Mouse (Mus musculus) CH12.LX (cell line): ENCODE measurements around the gene Steap3. TPM values are rescaled to one million over a fixed set of nuclear protein-coding genes. Genes with fewer than 3 reads are reported as not detected.

ENCODE experiments used
- DNase-seq: peaks from one replicate; pipeline ENCODE4 v3.0.0-alpha.2; 2013; ENCODE audit errors: extremely low read depth
- H3K27ac ChIP-seq: 2 replicates; pipeline ENCODE4 v1.5.1; 2012; ENCODE audit warnings: low read depth, mild to moderate bottlenecking, control low read depth, moderate library complexity; ENCODE audit not compliant: insufficient read depth
- H3K27me3 ChIP-seq: replicated peaks from 2 replicates; pipeline ENCODE3; 2012; ENCODE audit warnings: inconsistent platforms
- H3K36me3 ChIP-seq, 2 experiments: replicated peaks in 1 of 2; 2 replicates each; pipeline versions ENCODE3 to v1.6.1; 2012; ENCODE audit warnings: inconsistent platforms in 1 of 2, low read length in 1 of 2, mild to moderate bottlenecking in 1 of 2, mixed read lengths in 1 of 2, moderate library complexity in 1 of 2; ENCODE audit not compliant: control insufficient read depth in 1 of 2, insufficient read depth in 1 of 2
- H3K4me1 ChIP-seq, 2 experiments: 2 replicates each; pipeline ENCODE4 v1.6.1; 2012; ENCODE audit warnings: inconsistent platforms in 1 of 2, moderate library complexity in 1 of 2; ENCODE audit not compliant: insufficient read depth in 2 of 2, control insufficient read depth in 1 of 2
- H3K4me2 ChIP-seq: 2 replicates; pipeline ENCODE4 v1.6.1; 2012; ENCODE audit warnings: low read depth, mild to moderate bottlenecking, control low read depth; ENCODE audit not compliant: poor library complexity, insufficient read depth, severe bottlenecking
- H3K4me3 ChIP-seq, 3 experiments: fragments of 150-350 bp in 1 of 3; sonication (generic) in 1 of 3; replicated peaks in 1 of 3; 2 replicates each; pipeline versions ENCODE3 to v1.5.1; 2011 to 2012; ENCODE audit warnings: low read depth in 2 of 3, low read length in 2 of 3, mild to moderate bottlenecking in 2 of 3, moderate library complexity in 2 of 3, control low read depth in 1 of 3, improper control_type of control experiment in 1 of 3, inconsistent platforms in 1 of 3, mixed read lengths in 1 of 3; ENCODE audit not compliant: poor library complexity in 1 of 3
- H3K79me2 ChIP-seq: replicated peaks from 2 replicates; pipeline ENCODE4 v1.6.1; 2012; ENCODE audit warnings: mild to moderate bottlenecking, moderate library complexity; ENCODE audit not compliant: control insufficient read depth, poor library complexity, insufficient read depth, severe bottlenecking; ENCODE audit errors: extremely low read depth
- H3K9ac ChIP-seq: 2 replicates; pipeline ENCODE4 v1.6.1; 2012; ENCODE audit warnings: low read depth, mild to moderate bottlenecking, control low read depth, moderate library complexity; ENCODE audit not compliant: insufficient read depth
- H3K9me3 ChIP-seq: replicated peaks from 2 replicates; pipeline ENCODE3; 2012; ENCODE audit warnings: low read length, inconsistent platforms, mixed read lengths
- CHD1 ChIP-seq: IDR thresholded peaks from 2 replicates; pipeline ENCODE4 v1.6.1; 2012; ENCODE audit warnings: low read depth, low read length, improper control_type of control experiment, inconsistent platforms
- CHD2 ChIP-seq: IDR thresholded peaks from 2 replicates; pipeline ENCODE4 v1.6.1; 2011; ENCODE audit warnings: low read length, improper control_type of control experiment
- CTCF ChIP-seq, 2 experiments: IDR thresholded peaks in 1 of 2; conservative IDR thresholded peaks in 1 of 2; 2 replicates each; pipeline ENCODE4 v1.5.1; 2011 to 2012; ENCODE audit warnings: low read depth in 2 of 2, low read length in 2 of 2, improper control_type of control experiment in 1 of 2, inconsistent platforms in 1 of 2, mild to moderate bottlenecking in 1 of 2, moderate library complexity in 1 of 2
- EP300 ChIP-seq: IDR thresholded peaks from 2 replicates; pipeline ENCODE4 v1.6.1; 2011; ENCODE audit warnings: low read length, improper control_type of control experiment
- ETS1 ChIP-seq: conservative IDR thresholded peaks from 2 replicates; pipeline ENCODE4 v1.6.1; 2012; ENCODE audit warnings: low read depth, mild to moderate bottlenecking, inconsistent platforms, low read length, improper control_type of control experiment, moderate library complexity
- GABPA ChIP-seq: IDR thresholded peaks from 2 replicates; pipeline ENCODE4 v1.6.1; 2012; ENCODE audit warnings: low read depth, low read length, improper control_type of control experiment, inconsistent platforms; ENCODE audit not compliant: insufficient replicate concordance
- HCFC1 ChIP-seq: IDR thresholded peaks from 2 replicates; pipeline ENCODE4 v1.6.1; 2012; ENCODE audit warnings: low read depth, mild to moderate bottlenecking, inconsistent platforms, low read length, improper control_type of control experiment
- IRF4 ChIP-seq: IDR thresholded peaks from 2 replicates; pipeline ENCODE4 v1.6.1; 2014; ENCODE audit warnings: low read depth, mild to moderate bottlenecking, inconsistent platforms, low read length, improper control_type of control experiment
- JUND ChIP-seq: conservative IDR thresholded peaks from 2 replicates; pipeline ENCODE4 v1.6.1; 2011; ENCODE audit warnings: low read depth, low read length, improper control_type of control experiment
- MAX ChIP-seq: IDR thresholded peaks from 2 replicates; pipeline ENCODE4 v1.6.1; 2011; ENCODE audit warnings: low read length, improper control_type of control experiment
- MEF2A ChIP-seq: IDR thresholded peaks from 2 replicates; pipeline ENCODE4 v1.6.1; 2014; ENCODE audit warnings: low read depth, mild to moderate bottlenecking, inconsistent platforms, low read length, improper control_type of control experiment, borderline replicate concordance
- MYC ChIP-seq: IDR thresholded peaks from 2 replicates; pipeline ENCODE4 v1.6.1; 2011; ENCODE audit warnings: low read depth, mild to moderate bottlenecking, improper control_type of control experiment, low read length
- NELFE ChIP-seq: IDR thresholded peaks from 2 replicates; pipeline ENCODE4 v1.6.1; 2011; ENCODE audit warnings: low read depth, low read length, improper control_type of control experiment
- NRF1 ChIP-seq: IDR thresholded peaks from 2 replicates; pipeline ENCODE4 v1.6.1; 2014; ENCODE audit warnings: low read depth, mild to moderate bottlenecking, inconsistent platforms, low read length, improper control_type of control experiment, moderate library complexity
- PAX5 ChIP-seq: IDR thresholded peaks from 2 replicates; pipeline ENCODE4 v1.6.1; 2012; ENCODE audit warnings: low read length, inconsistent platforms, mixed read lengths
- POLR2A ChIP-seq: IDR thresholded peaks from 2 replicates; pipeline ENCODE4 v1.6.1; 2011; ENCODE audit warnings: low read depth, mild to moderate bottlenecking, improper control_type of control experiment, low read length
- RAD21 ChIP-seq: IDR thresholded peaks from 2 replicates; pipeline ENCODE4 v1.6.1; 2011; ENCODE audit warnings: low read depth, mild to moderate bottlenecking, low read length, improper control_type of control experiment, moderate library complexity
- RCOR1 ChIP-seq: conservative IDR thresholded peaks from 2 replicates; pipeline ENCODE4 v1.6.1; 2012; ENCODE audit warnings: low read depth, mild to moderate bottlenecking, inconsistent platforms, low read length, improper control_type of control experiment
- SIN3A ChIP-seq: IDR thresholded peaks from 2 replicates; pipeline ENCODE4 v1.6.1; 2012; ENCODE audit warnings: low read length, improper control_type of control experiment, inconsistent platforms
- SMC3 ChIP-seq: IDR thresholded peaks from 2 replicates; pipeline ENCODE4 v1.6.1; 2011; ENCODE audit warnings: low read depth, low read length, improper control_type of control experiment
- TBP ChIP-seq: conservative IDR thresholded peaks from 2 replicates; pipeline ENCODE4 v1.6.1; 2011; ENCODE audit warnings: low read depth, low read length, improper control_type of control experiment
- USF1 ChIP-seq: IDR thresholded peaks from 2 replicates; pipeline ENCODE4 v1.6.1; 2014; ENCODE audit warnings: low read depth, mild to moderate bottlenecking, inconsistent platforms, low read length, improper control_type of control experiment
- ZMIZ1 ChIP-seq: IDR thresholded peaks from 2 replicates; pipeline ENCODE4 v1.6.1; 2012; ENCODE audit warnings: low read depth, mild to moderate bottlenecking, inconsistent platforms, low read length, improper control_type of control experiment
- dilution Hi-C: fragments of 300-500 bp; cut with MboI; formaldehyde crosslinking; loops from 2 replicates; pipeline ENCODE4 v1.14.3; 2020; ENCODE audit warnings: low sequenced_read_pairs; ENCODE audit not compliant: extremely low pct_unique_long_range_greater_than_20kb, extremely low pct_ligation_motif_present
- in situ Hi-C: fragments of 300-500 bp; cut with MboI; formaldehyde crosslinking; loops from 3 replicates; pipeline ENCODE4 v1.14.3; 2019; ENCODE audit warnings: low sequenced_read_pairs, low pct_ligation_motif_present, low pct_unique_long_range_greater_than_20kb, mixed read lengths
- polyA plus RNA-seq: library from polyadenylated mRNA; unstranded; fragments of >175 nt; gene quantifications from 2 replicates; pipeline ENCODE4 v1.2.1, GENCODE M21; 2012; ENCODE audit warnings: low read depth; ENCODE audit not compliant: insufficient read length
- total RNA-seq, 2 experiments: library from RNA; depleted of rRNA; stranded (reverse); fragments of 300-350 nt in 1 of 2; fragments of >200 nt in 1 of 2; gene quantifications; 2 replicates each; pipeline ENCODE4 v1.2.3; 2012 to 2014

The Steap3 gene
- total and polyA plus RNA-seq, 3 experiments = 1.2 to 8.0 (median 2.9) TPM

DNA sequence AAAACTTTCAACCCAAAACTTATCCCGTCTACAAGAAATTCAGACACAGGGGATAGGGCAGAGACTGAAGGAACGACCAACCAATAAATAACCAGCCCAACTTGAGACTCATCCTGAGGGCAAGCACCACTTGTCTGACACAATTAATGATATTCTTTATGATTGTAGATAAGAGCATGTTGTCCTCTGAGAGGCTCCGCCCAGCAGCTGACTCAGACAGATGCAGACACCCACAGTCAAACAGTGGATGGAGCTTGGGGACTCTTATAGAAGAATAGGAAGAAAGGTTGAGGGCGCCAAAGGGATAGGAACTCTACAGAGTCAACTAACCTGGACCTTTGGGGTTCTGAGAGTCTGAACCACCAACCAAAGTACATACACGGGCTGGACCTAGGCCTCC, 22.7 kb downstream of the Steap3 start:
- H3K4me1 ChIP-seq = peaks cover 15 to 53% of the 10 kb centered on the region in 2 experiments

DNA sequence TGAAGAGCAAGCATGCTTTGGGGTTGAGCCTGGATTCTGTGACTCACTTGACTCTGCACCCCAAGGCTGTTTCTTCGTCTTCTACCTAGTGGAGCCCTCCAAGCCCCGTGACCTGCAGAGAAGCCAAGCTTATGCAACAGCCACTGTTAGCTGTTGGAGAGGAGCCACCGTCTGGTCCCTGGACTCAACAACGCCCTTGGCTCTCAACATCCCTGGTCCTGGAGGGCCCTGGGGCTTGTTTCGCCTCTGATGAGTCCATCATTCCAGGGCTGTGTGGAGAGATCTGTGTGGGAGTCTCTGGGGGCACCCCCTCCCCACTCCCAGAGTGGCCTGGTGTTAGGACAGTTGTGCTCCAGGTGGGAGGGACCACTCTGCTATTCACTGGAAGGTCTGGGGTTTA, 24.3 kb downstream of the Steap3 start:
- H3K79me2 ChIP-seq = no peaks in the 10 kb centered on the region
- TF ChIP-seq ZMIZ1 (no peak), RAD21 (no peak), HCFC1 (no peak), GABPA (no peak), ETS1 (no peak), RCOR1 (no peak), SIN3A (no peak), TBP (no peak), CHD1 (no peak), MAX (no peak), POLR2A (no peak)
- DNase-seq = no peak
- H3K36me3 ChIP-seq = peaks cover 0 to 19% of the 10 kb centered on the region in 2 experiments
- no peak overlapping the region for H3K4me2 ChIP-seq
- no peak overlapping the region for H3K4me3 ChIP-seq
- in situ Hi-C loops = no loop called here
- no peak overlapping the region for H3K9ac ChIP-seq
- dilution Hi-C loops = no loop called here
- H3K27ac ChIP-seq = no peak overlapping the region
- H3K9me3 ChIP-seq = peaks cover 4% of the 10 kb centered on the region
- H3K4me1 ChIP-seq = peaks cover 15 to 57% of the 10 kb centered on the region in 2 experiments
- H3K27me3 ChIP-seq = no peaks in the 10 kb centered on the region

More for the DNA sequence above, 22.7 kb downstream of the Steap3 start:
- in situ Hi-C loops (no loop called here), dilution Hi-C loops (no loop called here)
- DNase-seq = no peak
- H3K27ac ChIP-seq = no peak overlapping the region
- H3K36me3 ChIP-seq = peaks cover 0 to 8% of the 10 kb centered on the region in 2 experiments
- no peaks in the 10 kb centered on the region for H3K27me3 ChIP-seq
- H3K79me2 ChIP-seq = no peaks in the 10 kb centered on the region
- no peak for TF ChIP-seq SIN3A
- TF ChIP-seq IRF4 = no peak
- TF ChIP-seq MEF2A = no peak
- TF ChIP-seq, all 38 proteins: peak for 0
- no peak overlapping the region for H3K4me2 ChIP-seq
- no peak overlapping the region for H3K4me3 ChIP-seq
- peaks cover 4% of the 10 kb centered on the region for H3K9me3 ChIP-seq
- H3K9ac ChIP-seq = no peak overlapping the region

DNA sequence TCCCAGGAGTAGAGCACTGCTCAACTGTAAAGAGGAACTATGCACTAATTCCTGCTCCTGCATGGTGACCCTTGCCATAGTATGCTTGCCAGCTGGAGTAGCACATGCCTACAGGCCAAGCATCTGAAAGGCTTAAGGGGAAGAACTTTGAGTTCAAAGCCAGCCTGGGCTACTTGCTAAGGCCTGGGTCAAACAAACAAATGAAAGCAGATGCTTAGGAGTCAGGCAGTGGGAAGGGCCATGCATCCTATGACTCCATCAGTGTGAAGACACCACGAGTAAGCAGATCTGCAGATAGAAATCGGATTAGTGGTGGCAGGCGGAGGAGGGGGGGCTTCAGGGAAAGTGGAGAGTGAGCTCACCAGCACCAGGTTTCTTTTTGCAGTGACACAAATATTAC, 25.2 kb downstream of the Steap3 start:
- H3K27me3 ChIP-seq = no peaks in the 10 kb centered on the region
- no peak for TF ChIP-seq NRF1
- no peak for TF ChIP-seq SMC3
- no peak for TF ChIP-seq NELFE
- TF ChIP-seq CTCF (conservative IDR thresholded peaks at IDR 0.05 in 1 of 2, IDR thresholded peaks at IDR 0.05 in 1 of 2; ENCODE audit: low read depth in 2 of 2, low read length in 2 of 2) = no peak
- no peak for TF ChIP-seq JUND
- no peak for TF ChIP-seq MAX
- TF ChIP-seq RAD21 = no peak
- no peak for TF ChIP-seq EP300
- no peak for TF ChIP-seq CHD2
- no peak for TF ChIP-seq USF1
- TF ChIP-seq RCOR1 = no peak
- TF ChIP-seq POLR2A = no peak
- no peak for TF ChIP-seq CHD1
- TF ChIP-seq SIN3A = no peak
- TF ChIP-seq MYC = no peak
- no peak for TF ChIP-seq PAX5
- no peak for TF ChIP-seq TBP
- no peak overlapping the region for H3K4me2 ChIP-seq
- H3K27ac ChIP-seq = no peak overlapping the region
- no peak for DNase-seq
- H3K36me3 ChIP-seq = peaks cover 0 to 20% of the 10 kb centered on the region in 2 experiments
- no peak overlapping the region for H3K9ac ChIP-seq
- in situ Hi-C loops = no loop called here
- H3K9me3 ChIP-seq = peaks cover 3% of the 10 kb centered on the region
- dilution Hi-C loops = no loop called here
- no peak overlapping the region for H3K4me3 ChIP-seq
- no peaks in the 10 kb centered on the region for H3K79me2 ChIP-seq
- peaks cover 11 to 52% of the 10 kb centered on the region in 2 experiments for H3K4me1 ChIP-seq
